ENCODE assay signal across 8 mouse cellular contexts in genomic region chr14:57797991-57798931, GRCm38 (mm10). TPM values are rescaled to one million over a fixed set of nuclear protein-coding genes. Genes with fewer than 3 reads are reported as not detected.
DNase-seq lines count a peak whose midpoint lies in the region; ATAC-seq and TF ChIP-seq lines count a peak whose summit lies in the region.

TSS of gene Sap18 (plus strand) at chr14:57798180.

- peak within 1 kb of the TSS; percentile 90 for H3K4me3 ChIP-seq in ES-Bruce4 (ENCODE audit: low read depth, low read length)
- peak within 1 kb of the TSS; percentile 85 for H3K4me3 ChIP-seq in forebrain, embryonic 13.5 days
- H3K4me3 ChIP-seq in liver, postnatal 0 days (ENCODE audit: low read depth, low read length): peak within 1 kb of the TSS; percentile 89
- peak within 1 kb of the TSS; percentile 76 for H3K4me3 ChIP-seq in neural tube, embryonic 14.5 days (ENCODE audit: low read depth, low read length)

- no peaks in the 10 kb centered on the region for H3K9me3 ChIP-seq in ES-Bruce4 (replicated peaks; ENCODE audit: control insufficient read depth, insufficient read depth, low read length, poor library complexity, severe bottlenecking)
- H3K9me3 ChIP-seq in forebrain, embryonic 13.5 days (replicated peaks): no peaks in the 10 kb centered on the region
- H3K9me3 ChIP-seq in liver, postnatal 0 days (ENCODE audit: low read length): no peaks in the 10 kb centered on the region
- H3K9me3 ChIP-seq in neural tube, embryonic 14.5 days (ENCODE audit: control insufficient read depth, low read length): no peaks in the 10 kb centered on the region

- no peak for TF ChIP-seq EP300 in ES-Bruce4 (IDR thresholded peaks at IDR 0.05; ENCODE audit: insufficient read depth, low read depth, low read length)
- TF ChIP-seq EP300 in liver, postnatal 0 days (IDR thresholded peaks at IDR 0.05; ENCODE audit: low read depth): no peak

- peak; percentile 98 for DNase-seq in heart, postnatal 10 days
- peak; percentile 96 for DNase-seq in large intestine, adult 2 months (ENCODE audit: low read depth, low spot score)
- DNase-seq in liver, postnatal 0 days: peak; percentile 99
- peak; percentile 97 for DNase-seq in testis, postnatal 10 days (ENCODE audit: low spot score)

- peaks cover 20% of the 10 kb centered on the region for H3K36me3 ChIP-seq in ES-Bruce4 (ENCODE audit: control insufficient read depth, insufficient read depth, low read length, poor library complexity, severe bottlenecking)
- H3K36me3 ChIP-seq in forebrain, embryonic 13.5 days (ENCODE audit: poor library complexity, severe bottlenecking): peaks cover 21% of the 10 kb centered on the region
- peaks cover 28% of the 10 kb centered on the region for H3K36me3 ChIP-seq in liver, postnatal 0 days (replicated peaks; ENCODE audit: insufficient read depth, low read length)
- peaks cover 8% of the 10 kb centered on the region for H3K36me3 ChIP-seq in neural tube, embryonic 14.5 days (ENCODE audit: control insufficient read depth, insufficient read depth, low read length)

- H3K9ac ChIP-seq in ES-Bruce4 (ENCODE audit: low read depth, poor library complexity, severe bottlenecking): peak within 1 kb of the TSS; percentile 61
- H3K9ac ChIP-seq in forebrain, embryonic 13.5 days: peak within 1 kb of the TSS; percentile 93
- H3K9ac ChIP-seq in liver, postnatal 0 days (replicated peaks): peak within 1 kb of the TSS; percentile 90
- peak within 1 kb of the TSS; percentile 80 for H3K9ac ChIP-seq in neural tube, embryonic 14.5 days (replicated peaks; ENCODE audit: low read depth, low read length)

- intact Hi-C loops in heart, postnatal 10 days (cut with DNase I): loop anchor here (1.0 to 5.0 kb wide), 2 partner anchors 52 to 116 kb away; partner anchors contain the start of gene Gm49361

- TF ChIP-seq POLR2A in ES-Bruce4 (IDR thresholded peaks at IDR 0.05; ENCODE audit: insufficient read depth, low read length): peak; percentile 69

- under 1% methylated on average over 99 of the region's 99 CpGs for WGBS in forebrain, embryonic 13.5 days
- under 1% methylated on average over 99 of the region's 99 CpGs for WGBS in large intestine, adult 2 months
- under 1% methylated on average over 93 of the region's 99 CpGs for WGBS in liver, postnatal 0 days (ENCODE audit: insufficient replicate concordance)
- WGBS in neural tube, embryonic 14.5 days: under 1% methylated on average over 93 of the region's 99 CpGs

- peak within 1 kb of the TSS; percentile 87 for H3K4me2 ChIP-seq in forebrain, embryonic 13.5 days
- H3K4me2 ChIP-seq in liver, postnatal 0 days (ENCODE audit: low read depth, low read length): peak within 1 kb of the TSS; percentile 95
- peak within 1 kb of the TSS; percentile 66 for H3K4me2 ChIP-seq in neural tube, embryonic 14.5 days (ENCODE audit: low read depth, low read length)

- no peak for TF ChIP-seq CTCF in ES-Bruce4 (IDR thresholded peaks at IDR 0.05; ENCODE audit: low read depth, low read length)
- no peak for TF ChIP-seq CTCF in liver, postnatal 0 days (IDR thresholded peaks at IDR 0.05; ENCODE audit: low read depth)

- no peaks in the 10 kb centered on the region for H3K4me1 ChIP-seq in ES-Bruce4 (ENCODE audit: control insufficient read depth, insufficient read depth, low read length)
- peaks cover 20% of the 10 kb centered on the region for H3K4me1 ChIP-seq in forebrain, embryonic 13.5 days
- peaks cover 11% of the 10 kb centered on the region for H3K4me1 ChIP-seq in liver, postnatal 0 days (ENCODE audit: insufficient read depth)
- H3K4me1 ChIP-seq in neural tube, embryonic 14.5 days (ENCODE audit: control insufficient read depth, insufficient read depth, low read length): peaks cover 17% of the 10 kb centered on the region

- no peaks in the 10 kb centered on the region for H3K27me3 ChIP-seq in ES-Bruce4 (ENCODE audit: control insufficient read depth, insufficient read depth, low read length, poor library complexity, severe bottlenecking)
- 0 out of 2 replicates have a peak, but pooled peaks cover 4% of the 10 kb centered on the region for H3K27me3 ChIP-seq in forebrain, embryonic 13.5 days
- H3K27me3 ChIP-seq in liver, postnatal 0 days (ENCODE audit: insufficient read depth, low read length): no peaks in the 10 kb centered on the region
- H3K27me3 ChIP-seq in neural tube, embryonic 14.5 days (ENCODE audit: control insufficient read depth, insufficient read depth, low read length): no peaks in the 10 kb centered on the region

- ATAC-seq in cerebellum, adult (ENCODE audit: insufficient number of reproducible peaks, low FRiP score, low TSS enrichment): peak; percentile 99
- ATAC-seq in forebrain, embryonic 13.5 days: peak; percentile 98
- peak; percentile 99 for ATAC-seq in liver, postnatal 0 days
- peak; percentile 98 for ATAC-seq in neural tube, embryonic 14.5 days (ENCODE audit: low read depth)

- peak within 1 kb of the TSS; percentile 70 for H3K27ac ChIP-seq in ES-Bruce4 (ENCODE audit: insufficient read depth, low read length)
- peak within 1 kb of the TSS; percentile 68 for H3K27ac ChIP-seq in forebrain, embryonic 13.5 days
- H3K27ac ChIP-seq in liver, postnatal 0 days (ENCODE audit: low read depth): peak within 1 kb of the TSS; percentile 86
- peak within 1 kb of the TSS; percentile 77 for H3K27ac ChIP-seq in neural tube, embryonic 14.5 days (ENCODE audit: low read depth, low read length)

RNA-seq across cellular contexts. Expression of gene Sap18, which starts in this region (rescaled TPM):
- 76.9 and 98.1 TPM in 2 replicates for polyA plus RNA-seq in ES-Bruce4 (2011; ENCODE audit: insufficient read depth, insufficient read length, low read depth, missing spikeins)
- 24.1 and 24.5 TPM in 2 replicates for polyA plus RNA-seq in forebrain, embryonic 13.5 days (2015; fragmentation: Nextera tagmentation; extraction: Ambion mirVana)
- total RNA-seq in heart, postnatal 10 days (2021): 10 to 100 TPM; 66.5 to 83.0 TPM
- polyA plus RNA-seq in large intestine, adult 2 months (2012; rRNA removed): 3.3 and 6.1 TPM in 2 replicates
- 11.1 and 12.2 TPM in 2 replicates for polyA plus RNA-seq in liver, postnatal 0 days (2015; fragmentation: Nextera tagmentation; extraction: Ambion mirVana)
- 21.5 and 28.5 TPM in 2 replicates for polyA plus RNA-seq in neural tube, embryonic 14.5 days (2014; fragmentation: Nextera tagmentation; extraction: Ambion mirVana)

Comparison
In these comparisons a context has a peak if more than half of its experiments do, and no peak if none do; other contexts are left out.
1. Peak in every context shown above with its lines: DNase-seq, ATAC-seq, H3K4me3 ChIP-seq and H3K27ac ChIP-seq.